Mouse (Mus musculus) megakaryocyte, embryonic 14.5 days (primary cell): ENCODE data around the gene Ccdc97.

Source experiments
- FLI1 ChIP-seq: IDR thresholded peaks from 2 replicates; pipeline ENCODE4 v1.6.1; 2012; ENCODE audit warnings: low read length, inconsistent platforms, mixed read lengths
- GATA1 ChIP-seq: IDR thresholded peaks from 3 replicates; pipeline ENCODE4 v1.6.1; 2012; ENCODE audit warnings: mixed read lengths, low read length, inconsistent platforms, borderline replicate concordance

- TF ChIP-seq GATA1: no peak
- TF ChIP-seq FLI1: no peak
Measured at GRCm38 (mm10) chr7:25681341-25682231, 37.3 kb downstream of the Ccdc97 start.
